Mouse (Mus musculus) gastrocnemius, postnatal 36 days (tissue): ENCODE measurements around the gene Spryd7. TPM values are rescaled to one million over a fixed set of nuclear protein-coding genes. Genes with fewer than 3 reads are reported as not detected.
"Not testable (repeated sequence)": the region's sequence is repeated elsewhere in the genome, so short reads cannot be mapped to it uniquely, and the experiment has no call there.

Experiments
- DNase-seq, 2 experiments: peaks; one replicate each; pipeline ENCODE4 v3.0.0; 2022
- intact Hi-C: fragments of 180-260 bp; cut with DNase I; formaldehyde crosslinking; loops from one replicate; pipeline ENCODE4 v1.15.1; 2025
- total RNA-seq, 2 experiments: library from RNA; stranded (reverse); gene quantifications; 2 replicates each; pipeline ENCODE4 v1.2.3; 2021

The Spryd7 gene
- total RNA-seq, 2 experiments from 2014 or later = 39.5 to 43.5 TPM

DNA sequence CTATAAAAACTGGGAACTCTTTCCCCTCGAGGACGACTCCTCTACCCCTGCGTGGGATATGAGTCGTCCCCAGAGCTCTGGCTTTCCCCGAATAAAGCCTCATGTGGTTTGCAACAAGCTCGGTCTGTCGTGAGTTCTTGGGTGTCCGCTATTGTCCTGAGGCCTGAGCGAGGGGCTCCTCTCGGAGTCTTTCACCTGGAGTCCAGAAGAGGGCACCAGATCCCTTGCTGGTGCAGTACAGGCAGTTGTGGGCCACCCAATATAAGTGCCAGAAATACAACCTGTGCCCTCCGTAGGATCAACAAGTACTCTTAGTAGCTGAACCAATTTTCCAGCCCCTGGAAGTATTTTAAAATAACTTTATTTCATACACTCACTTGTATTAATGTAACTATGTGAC, 18.9 kb downstream of the Spryd7 start:
- DNase-seq, intact Hi-C loops: not testable (repeated sequence)

DNA sequence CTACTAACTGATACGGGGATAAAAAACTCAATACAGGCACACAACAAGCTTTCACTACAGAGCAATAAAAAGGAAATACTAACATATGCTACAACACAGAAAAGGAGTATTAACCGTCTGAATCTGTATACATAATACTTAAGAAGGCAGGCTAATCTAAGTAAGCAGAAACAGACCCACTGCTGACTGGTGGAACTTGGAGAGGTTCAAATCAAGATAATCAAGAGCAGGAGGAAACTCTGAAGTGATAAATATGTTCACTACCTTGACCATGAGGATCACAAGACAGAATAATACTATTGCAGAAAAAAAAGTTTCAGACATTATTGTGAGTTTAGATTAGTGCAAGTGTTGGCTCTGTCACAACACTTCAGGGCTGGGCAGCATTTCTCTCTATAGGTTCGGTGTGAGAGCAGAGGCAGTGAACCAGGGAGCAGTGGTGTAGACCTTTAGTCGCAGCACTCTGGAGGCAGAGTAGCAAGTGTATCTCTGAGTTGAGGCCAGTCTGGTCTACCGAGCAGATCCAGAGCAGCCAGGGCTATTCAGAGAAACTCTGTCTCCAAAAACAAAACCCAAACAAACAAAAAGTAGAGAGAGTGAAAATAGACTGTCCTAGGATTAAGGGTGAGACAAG, 19.9 kb downstream of the Spryd7 start:
- intact Hi-C loops = no loop called here
- no peak for DNase-seq

DNA sequence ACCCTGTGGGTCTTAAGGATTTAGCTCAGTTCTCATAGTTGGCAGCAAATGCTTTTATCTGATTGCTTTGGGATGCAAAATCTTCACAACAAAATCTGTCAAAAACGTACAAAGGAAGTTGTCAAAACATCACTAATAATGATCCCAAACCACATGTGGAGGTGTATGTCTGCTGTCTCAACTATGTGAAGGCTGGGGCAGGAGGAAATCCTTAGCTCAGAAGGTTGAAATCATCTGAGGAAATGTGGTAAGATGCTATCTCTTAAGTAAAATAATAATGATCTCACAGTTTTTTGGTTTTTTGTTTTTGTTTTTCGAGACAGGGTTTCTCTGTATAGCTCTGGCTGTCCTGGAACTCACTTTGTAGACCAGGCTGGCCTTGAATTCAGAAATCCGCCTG, 20.9 kb downstream of the Spryd7 start:
- intact Hi-C loops = no loop called here

DNA sequence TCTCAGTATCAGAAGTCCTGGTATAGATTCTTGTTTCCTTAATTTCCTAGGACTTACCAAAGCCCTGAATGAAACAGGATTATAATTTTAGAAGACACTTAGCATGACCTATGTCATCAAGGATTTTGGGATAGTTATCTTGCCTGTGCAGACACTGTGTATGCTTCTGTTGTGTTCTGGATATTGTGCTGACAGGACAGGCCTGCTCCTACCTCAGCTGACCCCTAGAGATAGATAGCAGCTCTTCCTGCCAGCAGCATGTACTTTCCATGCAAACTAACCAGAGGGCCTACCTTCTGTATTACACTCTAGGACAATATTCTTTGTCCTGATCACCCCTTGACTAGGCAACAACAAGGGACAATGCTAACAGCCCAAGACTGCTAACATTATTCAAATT, 25.7 kb downstream of the Spryd7 start:
- intact Hi-C loops = no loop called here

More for the DNA sequence above, 20.9 kb downstream of the Spryd7 start:
- no peak for DNase-seq

DNA sequence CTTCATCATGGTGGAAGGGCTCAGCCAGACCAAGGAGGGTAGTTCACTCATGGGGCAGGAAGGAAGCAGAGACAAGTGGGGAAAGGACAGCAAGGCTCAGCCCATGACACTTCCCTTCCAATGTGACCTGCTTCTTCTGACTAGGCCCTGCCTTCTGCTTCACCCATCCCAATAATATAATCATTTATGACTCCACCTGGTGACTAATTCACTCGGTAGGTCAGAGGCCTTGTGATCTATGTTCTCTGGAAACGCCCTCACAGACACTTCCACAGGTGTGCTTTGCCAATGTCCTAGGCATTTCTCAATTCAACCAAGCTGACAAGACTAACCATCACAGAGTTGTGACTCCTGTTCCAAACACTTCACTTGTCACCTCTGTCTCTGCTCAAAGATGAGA, 26.3 kb downstream of the Spryd7 start:
- no peak for DNase-seq
- intact Hi-C loops = no loop called here

More for the DNA sequence above, 25.7 kb downstream of the Spryd7 start:
- no peak for DNase-seq

DNA sequence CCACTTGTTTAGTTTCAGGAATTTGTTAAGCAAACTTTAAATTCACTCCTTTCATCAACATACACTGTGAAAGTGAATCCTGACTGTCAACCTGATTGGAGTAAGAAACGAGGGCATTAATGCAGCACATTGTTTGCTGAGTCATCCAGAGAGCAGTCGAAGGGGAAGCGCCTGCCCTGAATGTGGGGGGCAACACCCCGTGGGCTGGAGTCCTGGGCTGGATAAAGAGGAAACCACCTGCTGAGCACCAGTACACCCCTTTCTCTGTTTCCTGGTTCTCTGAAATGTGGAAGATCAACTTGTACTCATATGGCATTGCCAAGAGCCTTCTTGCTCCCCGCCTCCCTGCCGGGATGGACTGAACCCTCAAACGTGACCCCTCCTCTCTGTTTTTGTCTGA, 27.2 kb downstream of the Spryd7 start:
- intact Hi-C loops = no loop called here
- DNase-seq = no peak

DNA sequence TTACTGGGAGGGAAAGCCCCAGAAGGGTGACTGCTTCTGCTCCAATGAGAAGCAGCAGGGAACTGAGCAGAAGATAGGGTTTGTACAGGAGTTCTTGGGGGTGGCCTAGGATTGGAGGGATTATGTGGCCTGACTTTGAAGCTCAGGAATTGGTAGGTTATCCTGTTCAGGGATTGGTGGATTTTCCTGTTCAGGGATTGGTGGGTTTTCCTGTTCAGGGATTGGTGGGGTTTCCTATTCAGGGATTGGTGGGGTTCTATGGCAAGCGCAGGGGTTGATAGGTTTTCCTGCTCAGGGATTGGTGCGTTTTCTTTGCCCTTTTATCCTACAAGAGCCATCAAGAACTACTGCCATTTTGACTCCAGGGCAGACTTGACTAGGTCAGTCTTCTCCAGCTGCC, 30.7 kb downstream of the Spryd7 start:
- intact Hi-C loops = no loop called here
- no peak for DNase-seq

DNA sequence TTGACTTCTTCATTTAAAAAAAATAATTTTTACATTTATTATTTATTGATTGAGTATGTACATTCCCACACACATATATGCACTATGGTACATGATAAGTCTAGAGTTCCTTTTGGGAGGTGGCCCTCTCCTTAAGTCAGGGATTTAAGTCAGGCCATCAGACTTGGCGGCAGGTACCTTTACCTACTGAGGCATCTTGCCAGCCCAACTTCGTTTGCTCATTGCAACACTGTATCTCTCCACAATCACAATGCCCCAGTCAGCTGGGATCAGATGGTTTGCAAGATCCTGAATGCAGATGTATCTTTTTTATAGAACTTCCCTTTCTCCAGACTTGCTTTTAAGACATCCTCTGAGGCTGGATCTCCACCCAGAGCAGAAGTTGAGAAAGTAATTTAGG, 32.9 kb downstream of the Spryd7 start:
- intact Hi-C loops = no loop called here

DNA sequence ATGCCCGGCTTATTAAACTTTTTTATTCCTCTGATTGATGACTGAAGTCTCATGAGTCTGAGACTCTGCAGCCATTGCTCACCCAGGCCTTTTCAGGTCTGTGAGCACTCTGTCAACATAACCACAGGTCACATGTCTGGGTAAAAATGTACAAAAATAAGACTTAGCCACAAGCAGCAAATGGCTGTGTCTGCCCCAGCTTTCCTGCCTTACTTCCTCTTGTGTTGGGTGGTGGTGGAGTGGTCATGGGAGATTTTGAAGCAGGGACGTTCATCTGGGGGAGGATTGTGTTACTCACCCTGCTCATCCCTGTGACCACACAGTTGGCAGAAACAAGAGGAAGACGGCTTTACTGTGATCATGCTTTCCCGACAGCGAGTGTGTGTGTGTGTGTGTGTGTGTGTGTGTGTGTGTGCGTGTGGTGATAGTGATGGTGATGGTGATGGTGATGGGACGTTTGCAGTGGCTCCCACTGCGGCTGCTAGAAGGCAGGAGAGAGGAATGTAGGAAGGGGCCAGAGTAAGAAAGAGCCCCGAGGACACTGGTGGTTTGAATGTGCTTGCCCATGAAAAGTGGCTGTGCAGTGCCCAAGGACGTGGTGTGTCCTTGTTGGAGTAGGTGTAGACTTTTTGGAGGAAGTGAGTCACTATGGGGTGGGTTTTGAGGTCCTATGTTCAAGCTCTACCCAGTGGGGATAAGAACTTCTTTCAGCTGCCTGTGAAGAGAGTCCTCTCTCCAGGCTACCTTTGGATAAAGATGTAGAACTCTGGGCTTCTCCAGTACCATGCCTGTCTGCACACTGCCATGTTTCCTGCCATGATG, 37.8 kb downstream of the Spryd7 start:
- no peak for DNase-seq
- intact Hi-C loops = no loop called here

More for the DNA sequence above, 32.9 kb downstream of the Spryd7 start:
- DNase-seq = no peak

DNA sequence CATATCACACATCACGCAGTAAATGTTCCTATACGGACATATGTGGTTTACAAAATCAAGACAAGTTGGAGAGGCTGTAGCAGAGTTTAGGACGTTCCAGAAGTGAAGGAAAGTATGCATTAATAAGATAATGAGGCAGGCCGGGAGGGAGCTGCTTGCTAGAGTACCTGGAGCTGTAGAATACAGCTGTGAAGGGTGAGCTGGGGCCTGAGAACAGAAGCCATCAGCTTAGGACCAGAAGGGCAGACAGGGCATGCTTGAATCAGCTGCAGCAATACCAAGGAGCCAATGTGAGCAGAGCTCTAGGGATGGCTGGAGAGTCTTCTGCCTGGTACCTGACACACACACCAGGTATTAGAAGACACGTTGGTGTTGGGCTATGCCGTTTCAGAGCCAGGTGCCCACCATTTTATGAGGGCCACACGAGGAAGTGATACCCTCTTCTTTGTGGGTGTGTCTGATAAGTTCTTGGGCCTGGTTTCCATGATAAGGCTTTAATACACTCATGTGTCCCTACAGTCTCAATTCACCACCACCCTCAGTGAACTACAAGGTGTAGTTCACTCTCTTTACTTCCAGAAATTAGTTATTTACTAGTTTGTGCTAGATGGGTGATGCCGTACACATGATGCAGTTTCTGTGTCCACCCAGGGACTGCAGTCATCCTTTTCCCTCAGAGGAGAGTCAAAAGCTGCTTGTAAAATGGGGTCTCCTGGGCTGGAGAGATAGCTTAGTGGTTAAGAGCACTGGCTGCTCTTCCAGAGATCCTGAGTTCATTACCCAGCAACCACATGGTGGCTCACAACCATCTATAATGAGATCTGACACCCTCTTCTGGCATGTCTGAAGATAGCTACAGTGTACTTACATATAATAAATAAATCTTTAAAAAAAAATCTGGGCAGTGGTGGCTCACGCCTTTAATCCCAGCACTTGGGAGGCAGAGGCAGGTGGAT, 39.9 kb downstream of the Spryd7 start:
- no peak for DNase-seq
- intact Hi-C loops = no loop called here

DNA sequence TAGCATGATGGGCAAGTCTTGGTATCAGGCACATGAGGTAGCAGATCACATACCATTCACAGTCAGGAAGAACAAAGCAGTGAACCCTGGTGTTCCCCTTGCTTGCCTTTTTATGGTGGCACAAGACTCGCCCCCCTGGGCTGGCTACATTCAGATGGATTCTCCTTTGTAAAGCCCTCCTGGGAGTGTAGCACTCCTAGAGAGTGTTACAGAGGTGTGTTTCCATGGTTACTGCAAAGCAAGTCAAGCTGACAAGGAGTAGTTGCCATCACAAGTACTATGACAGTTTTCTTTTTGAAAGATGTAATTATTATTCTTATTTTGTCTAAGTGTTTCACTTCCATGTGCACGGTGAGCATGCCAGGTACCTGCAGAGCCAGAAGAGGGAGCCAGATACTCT, 45.2 kb downstream of the Spryd7 start:
- intact Hi-C loops = no loop called here
- DNase-seq = no peak

DNA sequence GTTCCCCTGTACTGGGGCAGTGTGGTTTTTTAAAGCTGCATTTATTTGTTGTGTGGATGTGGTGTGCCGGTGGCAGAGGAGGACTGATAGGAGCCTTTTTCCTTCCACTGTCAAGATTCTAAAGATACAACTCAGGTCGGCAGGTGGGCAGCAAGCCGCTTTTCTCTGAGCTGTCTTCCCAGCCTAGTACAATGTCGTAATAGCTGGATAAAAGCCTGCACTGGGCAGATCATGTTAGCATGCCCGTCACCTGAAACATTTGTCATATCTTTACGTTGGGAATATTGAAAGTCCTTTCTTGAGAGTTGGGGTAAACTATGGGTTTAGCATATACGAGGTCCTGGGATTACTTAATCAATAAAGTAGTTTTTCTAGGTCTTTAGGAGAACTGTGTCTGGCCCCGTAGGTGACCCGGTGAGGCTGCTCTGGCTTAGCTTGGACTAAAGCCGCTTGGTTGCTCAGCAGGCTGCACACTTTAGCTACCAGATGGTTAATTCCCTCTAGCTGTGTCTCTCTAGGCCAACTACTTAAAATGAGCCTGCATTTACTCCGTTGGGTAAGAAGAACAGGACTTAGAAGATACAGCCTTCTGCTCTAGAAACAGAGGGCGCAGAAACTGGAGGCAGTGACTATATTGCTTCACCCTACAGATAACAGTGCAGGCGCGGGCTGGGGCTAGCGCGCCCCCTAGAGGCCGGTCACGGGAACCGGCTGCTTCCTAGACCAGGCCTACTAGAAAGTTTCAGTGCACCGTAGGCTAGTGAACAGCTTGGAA, 58.8 kb downstream of the Spryd7 start:
- DNase-seq = peak; percentile 64 to 65
- intact Hi-C loops = loop anchor here (1.0 kb wide), 1 partner anchor 167 kb away; no protein-coding TSS in a partner anchor

DNA sequence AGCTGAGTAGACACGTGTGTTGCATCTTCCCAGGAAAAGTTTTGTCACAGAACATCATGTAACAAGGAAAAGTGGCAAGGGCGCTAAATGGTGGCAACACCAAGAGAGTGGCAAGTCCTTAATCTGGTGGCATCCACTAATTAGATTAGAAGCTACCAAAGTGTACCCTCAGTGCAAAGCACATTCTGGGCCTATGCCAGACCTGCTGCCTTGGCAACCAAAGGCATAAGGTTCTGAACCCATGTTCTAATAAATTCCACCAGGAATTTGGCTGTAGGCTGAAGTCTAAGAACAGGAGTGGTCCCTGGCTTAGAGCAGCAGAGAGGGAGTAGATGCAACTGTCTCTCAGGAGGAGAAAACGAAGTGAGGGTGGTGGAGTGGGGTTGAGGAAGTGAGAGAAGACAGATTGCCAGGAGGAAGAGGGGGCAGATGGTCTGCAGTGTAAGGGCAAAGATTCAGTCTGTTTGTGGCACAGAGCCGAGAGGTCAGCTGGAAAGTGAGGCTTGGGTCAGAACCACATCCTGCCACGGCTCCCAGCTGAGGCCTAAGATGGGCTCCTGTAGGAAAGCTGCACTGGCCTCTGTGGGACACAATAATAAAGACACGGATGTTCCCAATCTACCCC, 63.1 kb downstream of the Spryd7 start:
- DNase-seq = no peak
- intact Hi-C loops = loop anchor here (5.0 kb wide), 1 partner anchor 46 kb away; no protein-coding TSS in a partner anchor

Other genes with a start within 250 kb of the Spryd7 start
- gene Arl11, start 247.1 kb downstream of the Spryd7 start, total RNA-seq = under 1 TPM; 0.22 to 0.28 TPM
- 1 to 10 TPM in 1 of 2 experiments, under 1 TPM in 1; 0.62 to 1.0 TPM for gene Ebpl, start 196.4 kb downstream of the Spryd7 start, total RNA-seq
- gene Kpna3, start 117.0 kb downstream of the Spryd7 start, total RNA-seq = 100 to 1,000 TPM in 1 of 2 experiments, 10 to 100 TPM in 1; 91.9 to 102 TPM
- gene Trim13, start 41.4 kb upstream of the Spryd7 start, total RNA-seq = 1 to 10 TPM; 5.3 to 7.4 TPM
- under 1 TPM in 1 of 2 experiments, not detected in 1; 0.12 TPM for gene Kcnrg, start 50.6 kb upstream of the Spryd7 start, total RNA-seq